Mouse (Mus musculus): ENCODE results near the gene P2rx7.

- TF ChIP-seq POLR2AphosphoS2 (IDR thresholded peaks at IDR 0.05; ENCODE audit: insufficient read length, low read depth) (no peak), E2F4 (IDR thresholded peaks at IDR 0.05; ENCODE audit: insufficient read depth) (no peak), POLR2A (IDR thresholded peaks at IDR 0.05; ENCODE audit: insufficient read length, low read depth) (no peak), SRF (IDR thresholded peaks at IDR 0.05; ENCODE audit: control insufficient read depth, insufficient read length, low read depth) (no peak), USF1 (IDR thresholded peaks at IDR 0.05; ENCODE audit: low read depth) (no peak), MAX (IDR thresholded peaks at IDR 0.05; ENCODE audit: low read depth) (no peak)
Observed at GRCm38 (mm10) chr5:122687391-122687790, 43.7 kb downstream of the P2rx7 start.

Measured in myocyte (in vitro differentiated cells).